Mouse (Mus musculus) gastrocnemius, postnatal 10 days (tissue): Measurements from ENCODE around the gene Glyat. TPM values are rescaled to one million over a fixed set of nuclear protein-coding genes. Genes with fewer than 3 reads are reported as not detected.

Source experiments
- DNase-seq: peaks from one replicate; pipeline ENCODE4 v3.0.0; 2021; ENCODE audit warnings: mixed read lengths
- total RNA-seq, 2 experiments: library from RNA; stranded (reverse); gene quantifications; 2 replicates each; pipeline ENCODE4 v1.2.3; 2021

Glyat gene
- total RNA-seq, 2 experiments from 2014 or later, result not detected

DNA sequence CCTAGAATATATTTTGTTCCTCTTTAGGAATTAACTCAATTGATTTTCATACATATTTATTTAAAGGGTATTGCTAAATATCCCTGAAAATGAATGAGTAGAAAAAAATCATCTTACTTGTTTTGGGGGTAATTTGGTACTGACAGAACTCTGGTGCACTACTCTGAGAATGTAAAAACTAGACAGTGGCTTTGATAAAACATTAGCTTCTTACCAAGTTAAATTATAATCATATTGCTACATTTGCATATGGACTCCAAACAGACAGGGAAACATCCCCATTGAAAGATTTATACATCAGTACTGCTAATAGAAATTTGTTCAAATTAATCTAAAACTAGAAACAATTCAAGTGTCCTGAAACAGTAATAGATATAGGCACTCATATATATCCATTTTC is 52.1 kb downstream of the Glyat start:
- DNase-seq, result no peak

DNA sequence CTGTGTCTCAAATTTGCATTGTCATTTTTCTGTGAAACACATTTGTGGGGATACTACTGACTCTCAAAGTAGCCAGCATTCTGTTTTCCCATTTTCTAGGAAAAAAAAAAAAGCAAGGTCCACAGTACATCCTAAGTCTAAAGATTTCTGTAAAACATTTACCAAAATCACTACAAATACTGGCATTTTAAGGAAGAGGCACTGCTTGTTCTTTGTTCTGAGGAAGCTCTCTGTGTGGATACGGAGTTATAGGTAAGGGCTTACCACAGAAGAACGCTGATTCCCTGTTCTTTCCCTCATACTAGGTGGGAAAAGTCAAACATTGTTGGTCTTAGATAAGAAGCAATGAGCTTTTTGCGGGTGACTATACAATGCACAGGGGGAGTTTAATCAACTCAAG is 62.5 kb downstream of the Glyat start, which contains the start of gene Keg1:
Keg1 (plus strand) TSS at position 197 of the 400 bp plus-strand sequence.
- DNase-seq, result no peak

DNA sequence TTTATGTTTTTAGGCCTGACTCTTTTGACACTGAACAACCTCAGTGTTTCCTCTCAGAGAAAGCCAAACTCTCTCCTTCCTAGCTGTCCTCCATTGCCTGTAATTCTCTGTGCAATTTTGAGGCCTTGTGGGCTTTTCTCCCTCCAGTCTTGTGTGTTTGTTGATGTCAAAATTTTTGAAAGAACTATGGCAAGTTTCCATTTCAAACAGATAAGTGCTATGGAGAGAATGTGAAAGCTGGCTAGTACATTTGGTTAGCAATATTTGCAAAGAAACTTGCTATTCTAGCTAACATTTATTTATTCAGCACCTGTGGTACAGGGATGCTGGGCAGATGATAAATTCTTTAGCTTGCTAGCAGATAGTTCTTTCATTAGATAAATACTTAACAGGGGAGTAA is 63.1 kb downstream of the Glyat start:
- DNase-seq, result no peak

Other genes starting within 250 kb of the Glyat start
- gene Olfr1440, start 246.0 kb upstream of the Glyat start, total RNA-seq, result not detected
- gene Olfr1441, start 215.9 kb upstream of the Glyat start, total RNA-seq, result not detected
- not detected for gene Pfpl, start 205.4 kb upstream of the Glyat start, total RNA-seq
- gene Mpeg1, start 172.5 kb upstream of the Glyat start, total RNA-seq, result 1 to 10 TPM; 2.0 to 4.1 TPM
- 10 to 100 TPM; 20.3 to 23.2 TPM for gene Dtx4, start 131.9 kb upstream of the Glyat start, total RNA-seq
- gene Fam111a, start 87.6 kb upstream of the Glyat start, total RNA-seq, result 10 to 100 TPM in 1 of 2 experiments, 1 to 10 TPM in 1; 7.3 to 11.2 TPM
- gene Gm4952, start 33.3 kb upstream of the Glyat start, total RNA-seq, result not detected
- not detected for gene Olfr1442, start 37.1 kb downstream of the Glyat start, total RNA-seq
- gene Olfr1443, start 44.8 kb downstream of the Glyat start, total RNA-seq, result not detected
- gene Keg1, start 62.5 kb downstream of the Glyat start, total RNA-seq, result not detected
- 1 to 10 TPM; 4.4 to 4.6 TPM for gene Cntf, start 132.3 kb downstream of the Glyat start, total RNA-seq
- gene Zfp91, start 162.8 kb downstream of the Glyat start, total RNA-seq, result 10 to 100 TPM; 68.7 to 69.4 TPM
- gene Lpxn, start 162.9 kb downstream of the Glyat start, total RNA-seq, result 1 to 10 TPM in 1 of 2 experiments, under 1 TPM in 1; 0.85 to 1.1 TPM
- not detected for gene Gm5244, start 213.4 kb downstream of the Glyat start, total RNA-seq
- not detected for gene Olfr1444, start 224.0 kb downstream of the Glyat start, total RNA-seq